Mouse (Mus musculus) fibroblast of lung, adult 2 months (primary cell): ENCODE measurements around the gene Plxdc1.

Experiments
- DNase-seq: peaks from one replicate; pipeline ENCODE4 v3.0.0-alpha.2; 2011; ENCODE audit warnings: low read depth

Gene Plxdc1

GRCm38 (mm10) chr11:97985727-97986677 is at the start of gene Plxdc1:
Plxdc1 (minus strand) TSS chr11:97986444.
- DNase-seq: no peak

GRCm38 (mm10) chr11:98035977-98036377 is 49.7 kb upstream of the Plxdc1 start:
- no peak for DNase-seq

GRCm38 (mm10) chr11:98034840-98035239 is 48.6 kb upstream of the Plxdc1 start:
- no peak for DNase-seq

GRCm38 (mm10) chr11:98034061-98034460 is 47.8 kb upstream of the Plxdc1 start:
- no peak for DNase-seq

- no peak for DNase-seq
Observed at GRCm38 (mm10) chr11:98031443-98031770, 45.2 kb upstream of the Plxdc1 start.

GRCm38 (mm10) chr11:98030701-98031442 is 44.6 kb upstream of the Plxdc1 start:
- no peak for DNase-seq

GRCm38 (mm10) chr11:98027785-98028184 is 41.5 kb upstream of the Plxdc1 start:
- no peak for DNase-seq

GRCm38 (mm10) chr11:98027297-98027688 is 41.0 kb upstream of the Plxdc1 start:
- DNase-seq: no peak

GRCm38 (mm10) chr11:98026570-98027296 is 40.5 kb upstream of the Plxdc1 start, which contains the start of gene Rpl19:
Rpl19 (plus strand) TSS chr11:98026710.
- peak; percentile 78 for DNase-seq

- no peak for DNase-seq
Observed at GRCm38 (mm10) chr11:98026248-98026569, 40.0 kb upstream of the Plxdc1 start.

GRCm38 (mm10) chr11:98024516-98024915 is 38.3 kb upstream of the Plxdc1 start:
- DNase-seq: no peak

GRCm38 (mm10) chr11:98022555-98023371 is 36.5 kb upstream of the Plxdc1 start, which contains the start of gene Cacnb1:
Cacnb1 (minus strand) TSS chr11:98023034.
- no peak for DNase-seq

GRCm38 (mm10) chr11:98022253-98022554 is 36.0 kb upstream of the Plxdc1 start:
- DNase-seq: no peak

- no peak for DNase-seq
Observed at GRCm38 (mm10) chr11:98021565-98022252, 35.5 kb upstream of the Plxdc1 start.

GRCm38 (mm10) chr11:98021118-98021517 is 34.9 kb upstream of the Plxdc1 start:
- DNase-seq: no peak

GRCm38 (mm10) chr11:98020710-98021109 is 34.5 kb upstream of the Plxdc1 start:
- no peak for DNase-seq

GRCm38 (mm10) chr11:98019883-98020610 is 33.8 kb upstream of the Plxdc1 start:
- DNase-seq: no peak

GRCm38 (mm10) chr11:98018858-98019641 is 32.8 kb upstream of the Plxdc1 start:
- no peak for DNase-seq

GRCm38 (mm10) chr11:98018222-98018621 is 32.0 kb upstream of the Plxdc1 start:
- no peak for DNase-seq

GRCm38 (mm10) chr11:98016824-98017223 is 30.6 kb upstream of the Plxdc1 start:
- no peak for DNase-seq
